Mouse (Mus musculus): ENCODE measurements at regions not wholly inside any gene's neighbourhood (a gene's known extent, or its start where the extent isn't known, plus 50 kb on each side); places are given as distances from the start of the nearest gene placed in this dataset.

DNA sequence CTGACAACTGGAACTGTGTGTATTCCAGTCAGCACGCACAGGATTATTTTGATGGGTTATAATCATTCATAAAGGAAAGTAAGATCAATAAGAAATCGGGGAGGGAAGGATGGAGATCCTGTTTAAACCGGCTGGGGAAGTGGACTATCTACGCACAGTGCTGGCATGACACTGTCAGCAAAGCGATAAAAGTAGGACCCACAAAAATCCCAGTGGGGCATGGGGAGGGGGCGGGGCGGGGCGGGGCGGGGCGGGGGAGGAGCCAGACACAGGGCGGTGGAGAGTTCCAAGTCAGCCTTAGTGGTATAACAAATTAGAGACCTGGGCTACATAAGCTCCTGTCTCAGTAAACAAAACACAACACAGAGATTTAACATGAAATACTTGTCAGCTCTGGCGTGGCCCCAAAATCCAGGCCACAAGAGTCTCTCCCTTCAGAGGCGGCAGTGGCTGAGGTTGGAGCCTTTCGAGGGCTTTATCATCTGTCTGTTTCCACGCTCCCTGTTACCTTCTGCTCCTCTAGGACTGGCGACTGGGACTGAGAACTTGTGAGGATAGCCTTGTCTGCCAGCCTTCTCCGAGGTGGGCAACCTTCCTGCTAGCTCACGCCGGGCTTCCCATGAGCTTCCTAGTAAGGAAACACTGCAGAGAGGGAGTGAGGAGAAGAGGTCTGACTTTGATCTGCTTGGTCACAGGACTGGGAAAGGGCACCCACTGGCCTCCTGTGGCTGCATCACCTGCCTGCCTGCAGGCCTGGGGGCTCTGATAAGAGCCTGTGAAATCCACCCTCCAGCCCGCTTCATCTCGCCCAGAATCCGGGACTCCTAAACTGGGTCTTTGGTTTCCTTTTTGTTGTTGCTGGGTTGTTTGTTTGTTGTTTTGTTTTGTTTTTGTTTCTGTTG, 90.3 kb upstream of the Ptpn1 start:
- TF ChIP-seq CTCF (IDR thresholded peaks at IDR 0.05; ENCODE audit: low read depth): no peak
- Histone ChIP-seq H3K4me2 (ENCODE audit: low read depth) (no peak overlapping the region), H3K36me3 (ENCODE audit: insufficient read depth) (no peaks in the 10 kb centered on the region), H3K9ac (no peak overlapping the region), H3K4me1 (ENCODE audit: insufficient read depth) (no peaks in the 10 kb centered on the region), H3K9me3 (ENCODE audit: low read length) (no peaks in the 10 kb centered on the region), H3K27me3 (ENCODE audit: insufficient read depth, low read length) (no peaks in the 10 kb centered on the region), H3K4me3 (ENCODE audit: low read depth, low read length) (no peak overlapping the region), H3K27ac (ENCODE audit: low read depth, low read length) (no peak overlapping the region)
- WGBS: 46% methylated on average over 22 of the region's 22 CpGs
- no peak for DNase-seq
- no peak for ATAC-seq

GRCm38 (mm10) chr2:167840344-167840743, 91.5 kb upstream of the Ptpn1 start:
- no peak overlapping the region for H3K27ac ChIP-seq (ENCODE audit: low read depth, low read length)
- no peak overlapping the region for H3K4me3 ChIP-seq (ENCODE audit: low read depth, low read length)
- H3K4me2 ChIP-seq (ENCODE audit: low read depth): no peak overlapping the region
- no peak overlapping the region for H3K9ac ChIP-seq
- no peaks in the 10 kb centered on the region for H3K9me3 ChIP-seq (ENCODE audit: low read length)
- 90% methylated on average over 9 of the region's 9 CpGs for WGBS
- no peaks in the 10 kb centered on the region for H3K27me3 ChIP-seq (ENCODE audit: insufficient read depth, low read length)
- no peaks in the 10 kb centered on the region for H3K4me1 ChIP-seq (ENCODE audit: insufficient read depth)
- H3K36me3 ChIP-seq (ENCODE audit: insufficient read depth): no peaks in the 10 kb centered on the region
- TF ChIP-seq CTCF (IDR thresholded peaks at IDR 0.05; ENCODE audit: low read depth): no peak
- DNase-seq: no peak
- ATAC-seq: no peak

GRCm38 (mm10) chr2:167839324-167839981, 92.4 kb upstream of the Ptpn1 start:
- Histone ChIP-seq H3K36me3 (ENCODE audit: insufficient read depth) (no peaks in the 10 kb centered on the region), H3K4me1 (ENCODE audit: insufficient read depth) (no peaks in the 10 kb centered on the region), H3K27me3 (ENCODE audit: insufficient read depth, low read length) (no peaks in the 10 kb centered on the region), H3K9me3 (ENCODE audit: low read length) (no peaks in the 10 kb centered on the region), H3K27ac (ENCODE audit: low read depth, low read length) (no peak overlapping the region), H3K4me3 (ENCODE audit: low read depth, low read length) (no peak overlapping the region), H3K4me2 (ENCODE audit: low read depth) (no peak overlapping the region), H3K9ac (no peak overlapping the region)
- DNase-seq: no peak
- TF ChIP-seq CTCF (IDR thresholded peaks at IDR 0.05; ENCODE audit: low read depth): no peak
- WGBS: 80% methylated on average over 13 of the region's 13 CpGs
- no peak for ATAC-seq

DNA sequence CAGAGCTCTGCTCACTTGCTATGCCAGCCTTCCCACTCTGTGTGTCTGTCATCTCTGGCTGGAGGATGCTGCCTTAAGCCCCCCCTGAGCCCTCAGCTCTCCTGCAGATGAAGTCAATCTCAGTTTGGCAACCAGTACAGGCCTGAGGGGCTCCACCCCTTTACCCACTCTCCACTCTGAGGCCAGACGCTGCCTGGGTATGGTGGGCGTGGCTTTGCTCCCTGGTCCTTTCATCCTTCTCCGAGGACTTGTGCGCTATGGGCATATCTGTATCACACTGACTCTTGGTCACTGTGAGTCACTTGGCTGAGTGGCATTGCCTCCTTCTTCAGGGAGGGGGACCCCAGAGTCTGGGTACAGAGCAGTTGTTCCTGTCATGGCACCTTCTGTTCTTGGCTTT, 94.3 kb upstream of the Ptpn1 start:
- H3K9me3 ChIP-seq (ENCODE audit: low read length): no peaks in the 10 kb centered on the region
- 53% methylated on average over 4 of the region's 4 CpGs for WGBS
- H3K4me1 ChIP-seq (ENCODE audit: insufficient read depth): no peaks in the 10 kb centered on the region
- H3K36me3 ChIP-seq (ENCODE audit: insufficient read depth): no peaks in the 10 kb centered on the region
- no peak overlapping the region for H3K27ac ChIP-seq (ENCODE audit: low read depth, low read length)
- no peaks in the 10 kb centered on the region for H3K27me3 ChIP-seq (ENCODE audit: insufficient read depth, low read length)
- no peak overlapping the region for H3K4me3 ChIP-seq (ENCODE audit: low read depth, low read length)
- no peak for ATAC-seq
- no peak overlapping the region for H3K9ac ChIP-seq
- TF ChIP-seq CTCF (IDR thresholded peaks at IDR 0.05; ENCODE audit: low read depth): no peak
- H3K4me2 ChIP-seq (ENCODE audit: low read depth): no peak overlapping the region
- no peak for DNase-seq

DNA sequence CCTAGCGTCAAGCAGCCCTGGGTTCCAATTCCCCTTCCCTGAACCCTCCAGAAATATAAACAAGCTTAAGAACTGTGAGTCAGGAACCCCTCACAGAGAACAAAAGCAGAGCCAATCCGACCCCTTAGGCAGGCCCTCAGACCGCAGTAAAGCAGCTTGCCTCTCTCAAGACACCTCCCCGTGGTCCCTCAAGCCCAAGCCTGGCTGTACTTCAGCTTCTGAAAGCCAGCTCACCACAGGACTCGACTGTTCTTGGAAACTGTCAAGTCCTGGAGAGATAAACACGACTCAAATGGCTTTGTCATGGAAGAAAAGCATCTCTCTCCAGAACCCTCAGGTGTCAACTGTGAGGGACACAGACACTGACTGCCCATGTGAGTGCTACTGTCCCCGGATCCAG, 95.2 kb upstream of the Ptpn1 start:
- ATAC-seq (no peak), DNase-seq (no peak)
- no peak overlapping the region for H3K9ac ChIP-seq
- no peak overlapping the region for H3K4me3 ChIP-seq (ENCODE audit: low read depth, low read length)
- H3K27ac ChIP-seq (ENCODE audit: low read depth, low read length): no peak overlapping the region
- H3K4me1 ChIP-seq (ENCODE audit: insufficient read depth): no peaks in the 10 kb centered on the region
- TF ChIP-seq CTCF (IDR thresholded peaks at IDR 0.05; ENCODE audit: low read depth): no peak
- H3K9me3 ChIP-seq (ENCODE audit: low read length): no peaks in the 10 kb centered on the region
- no peak overlapping the region for H3K4me2 ChIP-seq (ENCODE audit: low read depth)
- no peaks in the 10 kb centered on the region for H3K27me3 ChIP-seq (ENCODE audit: insufficient read depth, low read length)
- WGBS: 30% methylated on average over 7 of the region's 7 CpGs
- no peaks in the 10 kb centered on the region for H3K36me3 ChIP-seq (ENCODE audit: insufficient read depth)

DNA sequence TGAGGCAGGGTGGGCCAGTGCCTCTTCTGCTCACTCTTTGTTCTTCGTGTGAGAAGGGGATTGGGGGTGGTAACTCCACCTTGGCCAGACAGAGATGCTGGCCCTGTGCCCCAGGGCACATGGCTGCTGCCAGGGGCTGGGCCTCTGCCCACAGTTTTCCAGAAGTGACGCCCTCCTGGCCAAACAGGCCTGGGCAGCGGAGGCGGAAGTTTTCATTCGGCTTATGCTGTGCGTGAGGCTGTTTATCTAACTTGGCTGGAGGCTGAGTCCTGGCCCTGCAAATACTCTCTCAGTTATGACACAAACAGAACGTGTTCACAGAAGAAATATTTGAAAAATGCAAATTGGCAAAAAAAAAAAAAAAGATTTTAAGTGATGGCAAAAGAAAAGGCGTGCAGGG, 97.3 kb upstream of the Ptpn1 start:
- 36% methylated on average over 8 of the region's 8 CpGs for WGBS
- peak; percentile 31 for DNase-seq
- no peak for TF ChIP-seq CTCF (IDR thresholded peaks at IDR 0.05; ENCODE audit: low read depth)

DNA sequence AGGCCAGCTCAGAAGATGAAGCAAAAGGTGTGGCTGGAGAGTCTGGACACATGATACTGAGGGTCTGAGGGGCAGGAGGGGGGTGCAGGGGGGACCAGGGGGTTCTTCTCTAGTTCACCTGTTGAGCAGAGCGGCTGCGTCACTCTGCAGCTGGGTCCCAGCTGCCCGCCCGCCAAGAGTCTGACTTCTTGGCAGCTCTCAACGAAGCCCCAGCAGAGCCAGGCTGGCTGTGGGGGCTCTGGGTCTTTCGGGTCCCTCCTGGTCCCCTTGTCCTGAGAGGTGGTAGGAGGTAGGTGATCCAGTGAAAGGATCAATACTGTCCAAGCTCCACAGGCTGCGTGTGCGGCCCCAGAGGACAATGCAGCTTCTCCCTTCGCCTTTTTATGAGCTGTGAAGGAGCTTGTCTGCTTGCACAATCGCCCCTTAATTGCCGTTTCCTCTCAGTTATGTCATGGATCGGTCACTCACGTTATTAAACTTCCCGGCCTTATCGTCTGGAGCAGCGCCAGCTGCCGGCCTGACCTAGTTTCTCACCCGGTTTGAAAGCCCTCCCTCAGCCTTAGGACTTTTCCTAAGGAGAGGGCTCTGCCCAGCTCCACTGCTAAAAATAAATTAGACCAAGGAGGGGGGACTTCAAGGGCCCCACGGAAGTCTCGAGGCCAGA, 98.4 kb upstream of the Ptpn1 start:
- H3K9me3 ChIP-seq (ENCODE audit: low read length): no peaks in the 10 kb centered on the region
- no peak overlapping the region for H3K4me3 ChIP-seq (ENCODE audit: low read depth, low read length)
- H3K27me3 ChIP-seq (ENCODE audit: insufficient read depth, low read length): no peaks in the 10 kb centered on the region
- no peak overlapping the region for H3K27ac ChIP-seq (ENCODE audit: low read depth, low read length)
- ATAC-seq (0 out of 2 replicates have a peak, but pooled peaks have one; percentile 16), DNase-seq (peak; percentile 21)
- TF ChIP-seq CTCF (IDR thresholded peaks at IDR 0.05; ENCODE audit: low read depth): no peak
- H3K4me2 ChIP-seq (ENCODE audit: low read depth): no peak overlapping the region
- no peaks in the 10 kb centered on the region for H3K36me3 ChIP-seq (ENCODE audit: insufficient read depth)
- H3K9ac ChIP-seq: no peak overlapping the region
- no peaks in the 10 kb centered on the region for H3K4me1 ChIP-seq (ENCODE audit: insufficient read depth)
- WGBS: 34% methylated on average over 20 of the region's 20 CpGs

More for the DNA sequence above, 97.3 kb upstream of the Ptpn1 start:
- Histone ChIP-seq H3K36me3 (ENCODE audit: insufficient read depth) (no peaks in the 10 kb centered on the region), H3K4me3 (ENCODE audit: low read depth, low read length) (no peak overlapping the region), H3K27me3 (ENCODE audit: insufficient read depth, low read length) (no peaks in the 10 kb centered on the region), H3K9ac (no peak overlapping the region), H3K4me2 (ENCODE audit: low read depth) (no peak overlapping the region), H3K27ac (ENCODE audit: low read depth, low read length) (no peak overlapping the region), H3K9me3 (ENCODE audit: low read length) (no peaks in the 10 kb centered on the region), H3K4me1 (ENCODE audit: insufficient read depth) (no peaks in the 10 kb centered on the region)
- peak; percentile 55; the same call in 1 of the 2 replicates for ATAC-seq
